Mouse (Mus musculus) kidney, embryonic 16.5 days (tissue): ENCODE measurements at regions not wholly inside any gene's neighbourhood (a gene's known extent, or its start where the extent isn't known, plus 50 kb on each side); places are given as distances from the start of the nearest gene placed in this dataset.

ENCODE experiments used
- ATAC-seq: fragments of 200-750 bp; cut with Nextera tagmentation; 2 replicates; pipeline ENCODE4 v1.8.0; 2017; ENCODE audit warnings: moderate TSS enrichment; ENCODE audit not compliant: low FRiP score, low TSS enrichment
- H3K27ac ChIP-seq: fragments of 300-500 bp; sonication (generic); 2 replicates; pipeline ENCODE4 v1.5.1; 2014; ENCODE audit warnings: low read length
- H3K27me3 ChIP-seq: fragments of 300-500 bp; sonication (generic); 2 replicates; pipeline ENCODE4 v1.6.1; 2014; ENCODE audit warnings: low read length, control low read depth, mixed read lengths; ENCODE audit not compliant: insufficient read depth
- H3K36me3 ChIP-seq: fragments of 300-500 bp; sonication (generic); 2 replicates; pipeline ENCODE4 v1.6.1; 2014; ENCODE audit warnings: low read length, control low read depth, mixed read lengths; ENCODE audit not compliant: insufficient read depth
- H3K4me1 ChIP-seq: fragments of 300-500 bp; sonication (generic); 2 replicates; pipeline ENCODE4 v1.6.1; 2014; ENCODE audit warnings: low read length, control low read depth, mixed read lengths; ENCODE audit not compliant: insufficient read depth
- H3K4me2 ChIP-seq: fragments of 300-500 bp; sonication (generic); replicated peaks from 2 replicates; pipeline ENCODE4 v1.6.1; 2014; ENCODE audit warnings: low read depth, low read length
- H3K4me3 ChIP-seq: fragments of 300-500 bp; sonication (generic); 2 replicates; pipeline ENCODE4 v1.5.1; 2014; ENCODE audit warnings: mild to moderate bottlenecking, low read length
- H3K9ac ChIP-seq: fragments of 300-500 bp; sonication (generic); replicated peaks from 2 replicates; pipeline ENCODE4 v1.6.1; 2014; ENCODE audit warnings: low read length
- H3K9me3 ChIP-seq: fragments of 300-500 bp; sonication (generic); 2 replicates; pipeline ENCODE4 v1.6.1; 2016; ENCODE audit warnings: low read length, control low read depth
- WGBS: fragments of 180-500 bp; shearing (Covaris S2); extraction: QIAGEN DNeasy Blood & Tissue Kit; methylation state at CpG from one replicate; pipeline ENCODE4 v1.1.7; 2014; 5-methylcytosine and 5-hydroxymethylcytosine counted together

DNA sequence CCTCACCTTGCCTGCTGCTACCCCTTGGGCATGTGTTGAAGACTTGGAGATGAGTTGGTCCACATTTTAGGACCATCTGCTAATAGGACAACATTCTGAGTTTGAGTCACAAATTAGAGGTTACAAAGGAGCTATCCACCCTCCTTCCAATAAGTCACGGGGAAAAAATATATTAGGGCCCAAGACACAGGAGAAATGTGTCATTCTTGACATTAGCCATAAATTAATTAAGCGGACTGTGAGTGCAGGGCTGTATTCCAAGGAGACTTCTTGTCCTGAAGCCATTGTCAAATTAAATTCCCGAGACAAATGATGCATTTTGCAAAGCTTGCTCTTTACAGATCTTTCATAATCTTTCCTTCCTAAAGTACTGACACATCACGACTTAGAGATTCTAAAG, 79.2 kb downstream of the 1700020N01Rik start:
- Histone ChIP-seq H3K36me3 (no peaks in the 10 kb centered on the region), H3K27me3 (no peaks in the 10 kb centered on the region), H3K27ac (no peak overlapping the region), H3K9me3 (no peaks in the 10 kb centered on the region), H3K4me1 (peaks cover 6% of the 10 kb centered on the region; the same call in 1 of the 2 replicates), H3K4me3 (no peak overlapping the region), H3K4me2 (no peak overlapping the region), H3K9ac (no peak overlapping the region)
- WGBS = 53% methylated on average over 4 of the region's 4 CpGs
- ATAC-seq = no peak

DNA sequence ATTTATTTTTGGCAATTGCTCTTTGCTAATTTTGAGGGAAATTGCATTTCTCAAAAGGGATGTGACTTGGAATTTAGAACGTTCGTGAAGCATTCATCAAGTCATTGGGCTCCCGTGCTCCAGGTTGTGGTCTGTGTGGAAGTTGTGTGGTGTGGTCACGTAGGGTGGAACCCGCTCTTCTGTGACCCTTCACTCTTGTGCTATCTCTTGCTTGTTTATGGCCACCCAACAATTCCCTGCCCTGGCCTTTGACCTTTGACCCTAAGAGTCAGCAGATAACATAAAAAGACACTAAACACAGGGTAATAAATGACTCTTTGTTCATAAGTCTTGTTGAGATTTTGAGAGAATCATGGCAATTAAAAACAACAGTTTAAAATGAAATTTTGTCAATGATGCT, 79.7 kb downstream of the 1700020N01Rik start:
- H3K4me2 ChIP-seq = no peak overlapping the region
- ATAC-seq = no peak
- H3K4me1 ChIP-seq = peaks cover 6% of the 10 kb centered on the region; the same call in 1 of the 2 replicates
- no peak overlapping the region for H3K27ac ChIP-seq
- WGBS = 60% methylated on average over 5 of the region's 5 CpGs
- H3K9me3 ChIP-seq = no peaks in the 10 kb centered on the region
- H3K27me3 ChIP-seq = no peaks in the 10 kb centered on the region
- H3K36me3 ChIP-seq = no peaks in the 10 kb centered on the region
- no peak overlapping the region for H3K9ac ChIP-seq
- no peak overlapping the region for H3K4me3 ChIP-seq

DNA sequence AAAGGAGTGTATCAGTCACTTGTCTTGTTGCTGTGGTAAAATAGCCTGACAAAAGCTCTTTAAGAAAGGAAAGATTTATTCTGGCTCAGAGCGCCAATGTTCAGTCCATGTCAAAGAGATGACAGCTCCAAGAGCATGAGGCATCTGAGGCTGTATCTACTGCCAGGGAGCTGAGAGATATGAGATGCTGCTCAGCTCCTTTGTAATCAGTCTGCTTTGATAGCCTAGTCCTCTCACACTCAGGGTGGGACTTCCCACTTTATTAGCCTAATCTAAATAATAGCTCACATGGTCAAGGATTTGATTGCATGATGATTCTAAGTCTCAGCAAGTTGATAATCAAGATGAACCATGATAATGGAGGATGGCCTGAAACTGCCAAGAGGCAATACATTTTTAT, 80.9 kb downstream of the 1700020N01Rik start:
- 90% methylated on average over 1 of the region's 1 CpGs for WGBS
- no peaks in the 10 kb centered on the region for H3K27me3 ChIP-seq

DNA sequence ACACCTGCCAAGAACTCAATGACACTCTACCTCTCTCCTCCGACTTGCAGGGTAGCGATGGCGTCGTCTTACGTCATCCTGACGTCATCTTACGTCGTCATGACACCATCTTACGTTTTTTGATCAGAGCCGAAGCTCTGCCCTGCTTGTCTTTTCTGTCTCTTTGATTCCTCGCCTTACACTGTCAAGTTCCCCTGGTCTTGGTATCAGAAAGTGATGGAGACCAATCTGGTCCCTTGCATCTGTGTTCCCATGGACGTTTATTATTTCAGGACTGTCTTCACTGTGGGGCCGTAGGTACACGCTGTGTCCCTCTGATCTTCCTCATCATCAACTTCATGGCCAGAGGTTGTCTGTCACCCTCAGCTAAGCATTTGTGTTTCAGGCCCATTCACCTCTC, 82.8 kb downstream of the 1700020N01Rik start:
- Histone ChIP-seq H3K9ac (no peak overlapping the region), H3K27ac (no peak overlapping the region), H3K4me1 (no peaks in the 10 kb centered on the region), H3K36me3 (no peaks in the 10 kb centered on the region), H3K4me2 (no peak overlapping the region), H3K4me3 (no peak overlapping the region), H3K27me3 (no peaks in the 10 kb centered on the region), H3K9me3 (no peaks in the 10 kb centered on the region)
- no peak for ATAC-seq
- WGBS = 92% methylated on average over 14 of the region's 14 CpGs

More for the DNA sequence above, 80.9 kb downstream of the 1700020N01Rik start:
- Histone ChIP-seq H3K27ac (no peak overlapping the region), H3K36me3 (no peaks in the 10 kb centered on the region), H3K4me1 (peaks cover 6% of the 10 kb centered on the region; the same call in 1 of the 2 replicates), H3K4me2 (no peak overlapping the region), H3K4me3 (no peak overlapping the region), H3K9ac (no peak overlapping the region), H3K9me3 (no peaks in the 10 kb centered on the region)
- no peak for ATAC-seq

- no peak overlapping the region; the same call in 1 of the 2 replicates for H3K27ac ChIP-seq
Measured at GRCm38 (mm10) chr10:21677911-21678310, 85.0 kb downstream of the 1700020N01Rik start.

GRCm38 (mm10) chr10:21678372-21678771, 85.4 kb downstream of the 1700020N01Rik start:
- no peaks in the 10 kb centered on the region for H3K36me3 ChIP-seq
- H3K4me3 ChIP-seq = no peak overlapping the region
- H3K27me3 ChIP-seq = no peaks in the 10 kb centered on the region
- ATAC-seq = no peak
- no peaks in the 10 kb centered on the region for H3K9me3 ChIP-seq
- peak overlapping the region; percentile 31; the same call in 1 of the 2 replicates for H3K27ac ChIP-seq
- 81% methylated on average over 6 of the region's 6 CpGs for WGBS
- no peak overlapping the region for H3K9ac ChIP-seq
- H3K4me2 ChIP-seq = no peak overlapping the region
- H3K4me1 ChIP-seq = no peaks in the 10 kb centered on the region

More at GRCm38 (mm10) chr10:21677911-21678310, 85.0 kb downstream of the 1700020N01Rik start:
- H3K4me1 ChIP-seq = no peaks in the 10 kb centered on the region
- WGBS = 92% methylated on average over 9 of the region's 9 CpGs
- H3K4me2 ChIP-seq = no peak overlapping the region
- no peak for ATAC-seq
- H3K36me3 ChIP-seq = no peaks in the 10 kb centered on the region
- H3K9me3 ChIP-seq = no peaks in the 10 kb centered on the region
- H3K4me3 ChIP-seq = no peak overlapping the region
- H3K27me3 ChIP-seq = no peaks in the 10 kb centered on the region
- no peak overlapping the region for H3K9ac ChIP-seq

GRCm38 (mm10) chr10:21678811-21679451, 86.0 kb downstream of the 1700020N01Rik start:
- Histone ChIP-seq H3K36me3 (no peaks in the 10 kb centered on the region), H3K9me3 (no peaks in the 10 kb centered on the region), H3K27ac (peak overlapping the region; percentile 52), H3K4me1 (no peaks in the 10 kb centered on the region), H3K27me3 (no peaks in the 10 kb centered on the region), H3K4me3 (no peak overlapping the region), H3K9ac (no peak overlapping the region), H3K4me2 (no peak overlapping the region)
- 66% methylated on average over 10 of the region's 10 CpGs for WGBS
- ATAC-seq = peak; percentile 61

DNA sequence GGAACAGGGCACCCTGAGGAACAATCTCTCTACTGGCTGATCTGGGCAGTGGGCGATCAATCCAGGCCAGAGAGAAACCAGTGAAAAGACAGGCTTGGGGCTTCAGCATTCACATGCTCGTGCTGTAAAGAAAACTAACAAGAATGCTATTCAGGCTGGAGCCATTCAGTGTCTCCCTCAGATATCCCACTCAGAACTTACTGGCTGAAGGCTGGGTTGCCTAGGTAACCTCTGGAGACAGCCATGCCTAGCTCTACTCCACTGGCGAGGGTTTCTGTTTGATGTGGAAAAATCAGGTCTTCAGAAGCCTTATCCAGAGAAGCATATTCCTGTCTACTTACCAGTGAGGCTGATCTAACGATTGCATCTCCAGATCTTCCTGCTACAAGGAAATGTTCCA, 87.8 kb downstream of the 1700020N01Rik start:
- Histone ChIP-seq H3K36me3 (no peaks in the 10 kb centered on the region), H3K27ac (no peak overlapping the region), H3K4me2 (no peak overlapping the region), H3K4me3 (no peak overlapping the region), H3K4me1 (peaks cover 5% of the 10 kb centered on the region), H3K9me3 (no peaks in the 10 kb centered on the region), H3K27me3 (no peaks in the 10 kb centered on the region), H3K9ac (no peak overlapping the region)
- no peak for ATAC-seq
- WGBS = 58% methylated on average over 4 of the region's 4 CpGs

- H3K4me3 ChIP-seq = no peak overlapping the region
- no peak overlapping the region for H3K9ac ChIP-seq
- ATAC-seq = no peak; the same call in 1 of the 2 replicates
- no peaks in the 10 kb centered on the region for H3K9me3 ChIP-seq
- WGBS = 71% methylated on average over 9 of the region's 9 CpGs
- H3K4me2 ChIP-seq = no peak overlapping the region
- no peak overlapping the region; the same call in 1 of the 2 replicates for H3K27ac ChIP-seq
- H3K4me1 ChIP-seq = peaks cover 11% of the 10 kb centered on the region
- no peaks in the 10 kb centered on the region for H3K27me3 ChIP-seq
- no peaks in the 10 kb centered on the region for H3K36me3 ChIP-seq
Measured at GRCm38 (mm10) chr10:21684286-21685013, 91.5 kb downstream of the 1700020N01Rik start.
